Mouse (Mus musculus) forebrain, embryonic 11.5 days (tissue): Measurements from ENCODE around the gene Rbm47. TPM values are rescaled to one million over a fixed set of nuclear protein-coding genes. Genes with fewer than 3 reads are reported as not detected.
"Not testable (repeated sequence)": the region's sequence is repeated elsewhere in the genome, so short reads cannot be mapped to it uniquely, and the experiment has no call there.

ENCODE experiments used
- ATAC-seq: fragments of 200-750 bp; cut with Nextera tagmentation; replicated peaks from 2 replicates; pipeline ENCODE4 v1.8.0; 2017; ENCODE audit warnings: moderate TSS enrichment; ENCODE audit not compliant: low FRiP score
- DNase-seq: peaks from one replicate; pipeline ENCODE4 v3.0.0-alpha.2; 2017; ENCODE audit warnings: low spot score
- H3K27ac ChIP-seq: fragments of 300-500 bp; sonication (generic); 2 replicates; pipeline ENCODE4 v1.5.1; 2014; ENCODE audit warnings: low read depth, low read length
- H3K27me3 ChIP-seq: fragments of 300-500 bp; sonication (generic); 2 replicates; pipeline ENCODE4 v1.6.1; 2014; ENCODE audit warnings: mild to moderate bottlenecking, low read length, mixed read lengths; ENCODE audit not compliant: control insufficient read depth, insufficient read depth
- H3K36me3 ChIP-seq: fragments of 300-500 bp; sonication (generic); 2 replicates; pipeline ENCODE4 v1.6.1; 2014; ENCODE audit warnings: mild to moderate bottlenecking, low read length, moderate library complexity, mixed read lengths; ENCODE audit not compliant: control insufficient read depth, insufficient read depth
- H3K4me1 ChIP-seq: fragments of 300-500 bp; sonication (generic); replicated peaks from 2 replicates; pipeline ENCODE4 v1.6.1; 2014; ENCODE audit warnings: low read length, mixed read lengths; ENCODE audit not compliant: control insufficient read depth, insufficient read depth
- H3K4me2 ChIP-seq: fragments of 300-500 bp; sonication (generic); 2 replicates; pipeline ENCODE4 v1.6.1; 2014; ENCODE audit warnings: low read depth, mild to moderate bottlenecking, low read length, moderate library complexity, mixed read lengths; ENCODE audit not compliant: severe bottlenecking
- H3K4me3 ChIP-seq: fragments of 300-500 bp; sonication (generic); 2 replicates; pipeline ENCODE4 v1.5.1; 2014; ENCODE audit warnings: low read depth, low read length
- H3K9ac ChIP-seq: fragments of 300-500 bp; sonication (generic); 2 replicates; pipeline ENCODE4 v1.6.1; 2014; ENCODE audit warnings: low read length
- H3K9me3 ChIP-seq: fragments of 300-500 bp; sonication (generic); 2 replicates; pipeline ENCODE4 v1.6.1; 2016; ENCODE audit warnings: low read length, mixed read lengths; ENCODE audit not compliant: control insufficient read depth
- WGBS: fragments of 180-500 bp; shearing (Covaris S2); extraction: QIAGEN DNeasy Blood & Tissue Kit; methylation state at CpG from one replicate; pipeline ENCODE4 v1.1.7; 2014; 5-methylcytosine and 5-hydroxymethylcytosine counted together
- polyA plus RNA-seq: library from polyadenylated mRNA; unstranded; fragments of >200 nt; fragmentation: Nextera tagmentation; extraction: Ambion mirVana; gene quantifications from 2 replicates; pipeline ENCODE4 v1.2.1, GENCODE M21; 2014

Gene Rbm47
- polyA plus RNA-seq, 1 experiment from 2014 or later: 5.9 TPM

- Histone ChIP-seq H3K4me1 (no peaks in the 10 kb centered on the region), H3K4me3 (no peak overlapping the region), H3K9me3 (no peaks in the 10 kb centered on the region), H3K36me3 (no peaks in the 10 kb centered on the region), H3K27me3 (no peaks in the 10 kb centered on the region), H3K27ac (no peak overlapping the region), H3K9ac (no peak overlapping the region), H3K4me2 (no peak overlapping the region)
- ATAC-seq (no peak), DNase-seq (peak; percentile 31)
- 85% methylated on average over 7 of the region's 7 CpGs for WGBS
These were observed 172.8 kb downstream of the Rbm47 start for GRCm38 (mm10) chr5:66000074-66000473.

GRCm38 (mm10) chr5:65999106-65999505 lies 173.8 kb downstream of the Rbm47 start:
- no peak for ATAC-seq
- no peaks in the 10 kb centered on the region for H3K4me1 ChIP-seq
- H3K9ac ChIP-seq: no peak overlapping the region
- DNase-seq: peak; percentile 46
- H3K36me3 ChIP-seq: no peaks in the 10 kb centered on the region
- H3K4me3 ChIP-seq: no peak overlapping the region
- no peaks in the 10 kb centered on the region for H3K27me3 ChIP-seq
- WGBS: 88% methylated on average over 7 of the region's 7 CpGs
- no peak overlapping the region for H3K27ac ChIP-seq
- H3K9me3 ChIP-seq: no peaks in the 10 kb centered on the region
- H3K4me2 ChIP-seq: no peak overlapping the region

- Histone ChIP-seq H3K27me3 (no peaks in the 10 kb centered on the region), H3K4me1 (no peaks in the 10 kb centered on the region), H3K4me2 (no peak overlapping the region), H3K9ac (no peak overlapping the region), H3K9me3 (no peaks in the 10 kb centered on the region), H3K36me3 (no peaks in the 10 kb centered on the region), H3K27ac (no peak overlapping the region), H3K4me3 (no peak overlapping the region)
- DNase-seq (no peak), ATAC-seq (no peak)
These were observed 175.1 kb downstream of the Rbm47 start for GRCm38 (mm10) chr5:65997813-65998212.

- 83% methylated on average over 6 of the region's 6 CpGs for WGBS
- H3K4me3 ChIP-seq: no peak overlapping the region
- ATAC-seq (no peak), DNase-seq (no peak)
- no peaks in the 10 kb centered on the region for H3K4me1 ChIP-seq
- no peak overlapping the region for H3K4me2 ChIP-seq
- H3K36me3 ChIP-seq: no peaks in the 10 kb centered on the region
- H3K27me3 ChIP-seq: no peaks in the 10 kb centered on the region
- H3K27ac ChIP-seq: no peak overlapping the region
- H3K9ac ChIP-seq: no peak overlapping the region
- H3K9me3 ChIP-seq: no peaks in the 10 kb centered on the region
These were observed 178.3 kb downstream of the Rbm47 start for GRCm38 (mm10) chr5:65994643-65995042.

GRCm38 (mm10) chr5:65991191-65991590 lies 181.7 kb downstream of the Rbm47 start:
- Histone ChIP-seq H3K4me1 (no peaks in the 10 kb centered on the region), H3K4me2 (no peak overlapping the region), H3K9ac (no peak overlapping the region), H3K9me3 (no peaks in the 10 kb centered on the region), H3K36me3 (no peaks in the 10 kb centered on the region), H3K27ac (no peak overlapping the region), H3K4me3 (no peak overlapping the region), H3K27me3 (no peaks in the 10 kb centered on the region)
- no peak for DNase-seq
- ATAC-seq: no peak
- WGBS: 89% methylated on average over 2 of the region's 2 CpGs

GRCm38 (mm10) chr5:65987004-65987403 lies 185.9 kb downstream of the Rbm47 start:
- ATAC-seq, H3K27ac ChIP-seq, H3K9ac ChIP-seq, H3K4me3 ChIP-seq, H3K4me1 ChIP-seq, H3K36me3 ChIP-seq, H3K4me2 ChIP-seq, DNase-seq, H3K9me3 ChIP-seq, H3K27me3 ChIP-seq: not testable (repeated sequence)
- WGBS: 68% methylated on average over 3 of the region's 3 CpGs

GRCm38 (mm10) chr5:65986426-65986825 lies 186.5 kb downstream of the Rbm47 start:
- H3K4me1 ChIP-seq: no peaks in the 10 kb centered on the region
- no peaks in the 10 kb centered on the region for H3K36me3 ChIP-seq
- H3K27ac ChIP-seq: no peak overlapping the region
- H3K9me3 ChIP-seq: no peaks in the 10 kb centered on the region
- no peak overlapping the region for H3K4me3 ChIP-seq
- no peak for ATAC-seq
- H3K27me3 ChIP-seq: no peaks in the 10 kb centered on the region
- H3K9ac ChIP-seq: no peak overlapping the region
- no peak overlapping the region for H3K4me2 ChIP-seq
- WGBS: 87% methylated on average over 5 of the region's 5 CpGs
- DNase-seq: no peak

GRCm38 (mm10) chr5:65975731-65976130 lies 197.2 kb downstream of the Rbm47 start:
- H3K4me2 ChIP-seq: no peak overlapping the region
- H3K4me3 ChIP-seq: no peak overlapping the region
- ATAC-seq: no peak
- H3K27ac ChIP-seq: no peak overlapping the region
- no peak overlapping the region for H3K9ac ChIP-seq
- no peaks in the 10 kb centered on the region for H3K9me3 ChIP-seq
- WGBS: 86% methylated on average over 13 of the region's 13 CpGs
- H3K27me3 ChIP-seq: no peaks in the 10 kb centered on the region
- no peak for DNase-seq
- H3K36me3 ChIP-seq: no peaks in the 10 kb centered on the region
- no peaks in the 10 kb centered on the region for H3K4me1 ChIP-seq

GRCm38 (mm10) chr5:65973189-65973588 lies 199.7 kb downstream of the Rbm47 start:
- no peak overlapping the region for H3K9ac ChIP-seq
- no peak overlapping the region for H3K4me3 ChIP-seq
- no peak overlapping the region for H3K4me2 ChIP-seq
- H3K9me3 ChIP-seq: no peaks in the 10 kb centered on the region
- WGBS: 79% methylated on average over 2 of the region's 2 CpGs
- no peaks in the 10 kb centered on the region for H3K27me3 ChIP-seq
- no peaks in the 10 kb centered on the region for H3K36me3 ChIP-seq
- ATAC-seq (no peak), DNase-seq (no peak)
- no peak overlapping the region for H3K27ac ChIP-seq
- no peaks in the 10 kb centered on the region for H3K4me1 ChIP-seq
